Mouse (Mus musculus): ENCODE results near the gene Tnip1. TPM values are rescaled to one million over a fixed set of nuclear protein-coding genes. Genes with fewer than 3 reads are reported as not detected.
A peak's percentile ranks its signal among the peaks of the same experiment; 100 is the strongest.

Gene Tnip1
- polyA plus RNA-seq, 1 experiment from 2014 or later: 19.6 TPM

DNA sequence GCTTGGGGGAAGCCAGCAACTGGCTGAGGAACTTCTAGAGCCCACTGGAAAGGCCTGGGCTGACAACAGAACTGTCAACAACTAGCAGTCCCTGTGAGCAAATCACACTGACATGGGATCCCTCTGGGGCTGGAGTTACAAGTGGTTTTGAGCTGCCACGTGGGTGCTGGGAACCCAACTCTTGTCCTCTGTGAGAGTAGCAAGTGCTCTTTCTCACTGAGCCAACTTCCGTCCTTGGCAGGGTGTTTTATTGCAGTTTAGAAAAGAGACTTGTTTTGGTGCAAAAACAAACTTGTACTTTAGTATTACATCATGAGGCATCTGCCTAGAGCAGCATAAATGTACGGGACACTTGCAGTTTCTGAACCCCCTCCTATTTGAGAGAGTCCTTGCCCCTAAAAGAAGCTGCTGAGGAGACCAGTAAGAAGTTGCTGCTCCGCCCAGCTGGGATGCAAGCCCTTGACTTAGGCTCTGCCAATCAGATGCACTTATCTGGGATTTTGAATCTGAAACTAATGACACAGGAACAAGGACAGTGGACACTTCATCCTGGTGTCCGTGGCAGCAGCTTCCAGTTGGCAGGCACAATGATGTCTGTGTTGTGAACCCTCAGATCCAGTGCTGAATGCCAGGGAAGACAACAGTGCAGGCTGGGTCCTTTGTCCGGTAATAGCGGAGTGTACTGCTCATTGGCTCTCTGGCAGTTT is 90.7 kb downstream of the Tnip1 start:
- ATAC-seq: no peak
- no peak overlapping the region for H3K9ac ChIP-seq (ENCODE audit: low read depth, low read length)
- H3K36me3 ChIP-seq (ENCODE audit: control insufficient read depth, insufficient read depth, low read length): peaks cover 19% of the 10 kb centered on the region
- H3K4me3 ChIP-seq (ENCODE audit: low read length): no peak overlapping the region
- no peaks in the 10 kb centered on the region for H3K9me3 ChIP-seq (ENCODE audit: control insufficient read depth, low read length)
- H3K27ac ChIP-seq (ENCODE audit: low read depth, low read length): no peak overlapping the region
- H3K27me3 ChIP-seq (replicated peaks; ENCODE audit: control insufficient read depth, insufficient read depth, low read length): no peaks in the 10 kb centered on the region
- peaks cover 23% of the 10 kb centered on the region for H3K4me1 ChIP-seq (ENCODE audit: control insufficient read depth, insufficient read depth, low read depth, low read length)
- 71% methylated on average over 7 of the region's 7 CpGs for WGBS
- H3K4me2 ChIP-seq (ENCODE audit: low read length): no peak overlapping the region

DNA sequence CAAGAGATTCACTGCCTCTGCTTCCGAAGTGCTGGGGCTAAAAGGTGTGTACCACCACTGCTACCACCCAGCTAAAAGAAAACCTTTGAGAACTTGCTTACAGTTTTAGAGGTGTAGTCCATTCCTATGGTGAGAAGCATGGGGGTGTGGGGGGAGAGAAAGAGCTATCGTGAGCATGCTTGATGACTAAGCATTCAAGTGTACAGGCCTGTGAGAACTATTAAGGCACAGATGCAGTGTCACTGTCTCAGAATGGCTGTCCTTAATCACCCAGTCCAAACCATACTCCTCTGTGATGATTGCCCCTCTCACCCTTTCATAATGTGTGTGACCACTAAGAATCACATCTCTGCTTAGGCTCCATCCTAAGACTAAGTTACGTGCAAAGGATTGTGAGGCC is 93.4 kb downstream of the Tnip1 start:
- H3K4me1 ChIP-seq (ENCODE audit: control insufficient read depth, insufficient read depth, low read depth, low read length): peaks cover 23% of the 10 kb centered on the region
- H3K27ac ChIP-seq (ENCODE audit: low read depth, low read length): no peak overlapping the region
- no peak for ATAC-seq
- H3K27me3 ChIP-seq (replicated peaks; ENCODE audit: control insufficient read depth, insufficient read depth, low read length): no peaks in the 10 kb centered on the region
- H3K9me3 ChIP-seq (ENCODE audit: control insufficient read depth, low read length): no peaks in the 10 kb centered on the region
- 69% methylated on average over 3 of the region's 3 CpGs for WGBS
- H3K4me2 ChIP-seq (ENCODE audit: low read length): no peak overlapping the region
- H3K9ac ChIP-seq (ENCODE audit: low read depth, low read length): no peak overlapping the region
- peaks cover 19% of the 10 kb centered on the region for H3K36me3 ChIP-seq (ENCODE audit: control insufficient read depth, insufficient read depth, low read length)
- H3K4me3 ChIP-seq (ENCODE audit: low read length): no peak overlapping the region

DNA sequence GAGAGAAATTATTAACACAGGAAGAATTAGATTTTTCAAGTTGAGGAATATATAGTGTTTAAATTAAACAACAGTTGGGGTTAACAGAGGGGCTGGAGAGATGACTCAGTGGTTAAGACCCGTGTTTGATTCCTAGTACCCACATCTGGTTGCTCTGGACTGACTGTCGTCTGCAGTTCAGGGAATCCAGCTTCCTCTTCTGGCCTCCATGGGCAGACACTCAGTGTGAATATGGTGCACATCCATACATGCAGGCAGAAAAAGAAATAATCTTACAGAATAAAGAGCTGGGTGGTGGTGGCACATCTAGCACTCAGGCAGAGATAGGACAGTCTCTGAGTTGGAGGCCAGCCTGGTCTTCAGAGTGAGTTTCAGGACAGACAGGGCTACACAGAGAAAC is 94.3 kb downstream of the Tnip1 start:
- H3K4me3 ChIP-seq (ENCODE audit: low read length): no peak overlapping the region
- 80% methylated on average over 2 of the region's 2 CpGs for WGBS
- no peak overlapping the region; the same call in 1 of the 2 replicates for H3K9ac ChIP-seq (ENCODE audit: low read depth, low read length)
- peaks cover 15% of the 10 kb centered on the region for H3K36me3 ChIP-seq (ENCODE audit: control insufficient read depth, insufficient read depth, low read length)
- no peaks in the 10 kb centered on the region for H3K27me3 ChIP-seq (replicated peaks; ENCODE audit: control insufficient read depth, insufficient read depth, low read length)
- no peaks in the 10 kb centered on the region for H3K9me3 ChIP-seq (ENCODE audit: control insufficient read depth, low read length)
- peaks cover 23% of the 10 kb centered on the region for H3K4me1 ChIP-seq (ENCODE audit: control insufficient read depth, insufficient read depth, low read depth, low read length)
- H3K27ac ChIP-seq (ENCODE audit: low read depth, low read length): no peak overlapping the region
- no peak overlapping the region; the same call in none of the 2 replicates for H3K4me2 ChIP-seq (ENCODE audit: low read length)
- no peak for ATAC-seq

DNA sequence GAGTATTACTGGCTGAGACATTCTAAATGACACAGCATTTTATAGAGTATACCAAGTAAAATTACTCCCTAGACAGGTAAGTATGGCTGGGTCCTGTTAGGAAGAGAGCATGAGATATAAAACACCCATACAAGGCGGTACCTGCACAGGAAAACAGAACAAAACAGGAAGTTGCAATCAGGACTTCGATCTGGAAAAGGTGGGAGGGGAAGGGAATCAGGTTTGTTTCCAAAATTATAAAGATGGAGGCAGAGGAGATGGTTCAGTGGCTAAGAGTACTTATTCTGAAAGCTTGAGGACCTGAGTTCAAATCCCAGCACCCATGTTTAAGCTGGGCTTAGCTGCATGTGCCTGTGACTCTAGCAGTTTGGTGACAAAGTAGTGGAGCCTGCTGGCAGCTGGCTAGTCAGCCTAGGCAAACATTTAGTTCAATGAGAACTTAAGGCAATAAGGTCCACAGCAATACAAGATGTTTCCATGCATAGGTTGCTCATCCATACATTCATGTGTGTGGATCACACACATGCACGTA is 94.7 kb downstream of the Tnip1 start:
- Histone ChIP-seq H3K9ac (ENCODE audit: low read depth, low read length) (no peak overlapping the region; the same call in 1 of the 2 replicates), H3K36me3 (ENCODE audit: control insufficient read depth, insufficient read depth, low read length) (peaks cover 14% of the 10 kb centered on the region), H3K9me3 (ENCODE audit: control insufficient read depth, low read length) (no peaks in the 10 kb centered on the region), H3K27ac (ENCODE audit: low read depth, low read length) (no peak overlapping the region), H3K27me3 (replicated peaks; ENCODE audit: control insufficient read depth, insufficient read depth, low read length) (no peaks in the 10 kb centered on the region), H3K4me1 (ENCODE audit: control insufficient read depth, insufficient read depth, low read depth, low read length) (peaks cover 23% of the 10 kb centered on the region), H3K4me3 (ENCODE audit: low read length) (peak overlapping the region; percentile 93), H3K4me2 (ENCODE audit: low read length) (peak overlapping the region; percentile 69)
- ATAC-seq: no peak
- 90% methylated on average over 3 of the region's 3 CpGs for WGBS

DNA sequence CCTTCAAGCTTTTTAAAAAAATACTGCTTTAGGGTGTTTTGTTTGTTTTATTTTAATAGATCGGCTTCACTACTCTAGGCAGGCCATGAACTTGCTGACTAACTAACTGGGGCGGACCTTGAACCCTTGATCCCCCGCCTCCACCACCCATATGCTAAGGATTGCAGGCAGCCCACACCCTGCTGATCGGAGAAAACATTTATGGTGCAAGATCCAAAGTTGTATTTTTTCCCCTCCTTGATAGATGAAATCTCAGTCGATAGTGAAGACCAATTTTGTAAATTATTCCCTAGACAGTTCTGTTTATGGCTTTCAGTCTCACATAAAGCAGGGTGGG is 95.7 kb downstream of the Tnip1 start:
- peak overlapping the region; percentile 93 for H3K4me3 ChIP-seq (ENCODE audit: low read length)
- H3K36me3 ChIP-seq (ENCODE audit: control insufficient read depth, insufficient read depth, low read length): peaks cover 12% of the 10 kb centered on the region
- H3K9ac ChIP-seq (ENCODE audit: low read depth, low read length): peak overlapping the region; percentile 98
- H3K9me3 ChIP-seq (ENCODE audit: control insufficient read depth, low read length): no peaks in the 10 kb centered on the region
- ATAC-seq: 0 out of 2 replicates have a peak, but pooled peaks have one; percentile 21
- peak overlapping the region; percentile 69 for H3K4me2 ChIP-seq (ENCODE audit: low read length)
- H3K27me3 ChIP-seq (replicated peaks; ENCODE audit: control insufficient read depth, insufficient read depth, low read length): no peaks in the 10 kb centered on the region
- H3K4me1 ChIP-seq (ENCODE audit: control insufficient read depth, insufficient read depth, low read depth, low read length): peaks cover 23% of the 10 kb centered on the region
- H3K27ac ChIP-seq (ENCODE audit: low read depth, low read length): peak overlapping the region; percentile 92
- 2% methylated on average over 5 of the region's 5 CpGs for WGBS

DNA sequence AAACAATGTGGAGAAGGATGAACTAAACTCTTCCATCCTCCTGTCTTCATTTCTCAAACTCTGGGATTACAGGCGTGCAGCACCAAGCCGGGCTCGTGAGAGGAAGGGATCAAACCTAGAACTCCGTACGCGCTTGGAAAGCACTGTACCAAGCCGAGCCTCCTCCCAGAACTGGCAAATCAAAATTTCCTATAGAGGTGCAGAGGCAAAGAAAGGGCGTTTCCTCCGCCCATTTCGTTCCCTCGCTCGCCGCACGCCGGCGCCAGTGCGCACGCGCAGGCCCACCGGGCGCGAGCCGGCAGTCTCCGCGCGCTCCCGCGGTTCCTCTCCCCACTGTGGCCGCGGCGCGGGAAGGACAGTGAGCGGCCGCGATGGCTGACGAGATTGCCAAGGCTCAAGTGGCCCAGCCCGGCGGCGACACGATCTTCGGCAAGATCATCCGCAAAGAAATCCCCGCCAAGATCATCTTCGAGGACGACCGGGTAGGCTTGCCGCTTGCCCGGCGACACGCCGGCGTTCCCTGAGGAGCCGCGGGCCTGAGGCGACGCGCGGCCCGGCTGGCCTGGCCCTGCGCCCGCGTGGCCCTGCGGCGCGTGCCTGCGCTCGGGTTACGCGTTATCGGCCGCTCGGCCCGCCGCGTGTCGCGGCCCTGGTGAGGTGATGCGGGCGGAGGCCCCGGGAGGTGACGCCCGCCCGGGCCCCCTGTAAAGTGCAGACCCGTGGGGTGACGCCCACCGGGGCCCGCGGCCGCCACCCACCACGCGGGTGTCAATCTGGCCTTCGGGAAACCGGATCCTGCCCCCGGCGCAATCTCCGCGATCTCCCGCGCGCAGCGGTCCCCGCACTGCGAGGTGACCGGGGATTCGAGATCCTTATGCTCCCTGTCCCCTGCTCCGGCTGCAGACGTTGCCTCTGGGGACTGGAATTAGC is 96.3 kb downstream of the Tnip1 start, which contains the start of gene Hint1:
Gene Hint1 (plus strand): TSS at position 265 of the 930 bp plus-strand sequence.
- Histone ChIP-seq H3K9ac (ENCODE audit: low read depth, low read length) (peak within 1 kb of the TSS; percentile 98), H3K4me3 (ENCODE audit: low read length) (peak within 1 kb of the TSS; percentile 93), H3K4me2 (ENCODE audit: low read length) (peak within 1 kb of the TSS; percentile 69), H3K36me3 (ENCODE audit: control insufficient read depth, insufficient read depth, low read length) (peaks cover 6% of the 10 kb centered on the region), H3K4me1 (ENCODE audit: control insufficient read depth, insufficient read depth, low read depth, low read length) (peaks cover 23% of the 10 kb centered on the region), H3K27ac (ENCODE audit: low read depth, low read length) (peak within 1 kb of the TSS; percentile 92), H3K27me3 (replicated peaks; ENCODE audit: control insufficient read depth, insufficient read depth, low read length) (no peaks in the 10 kb centered on the region), H3K9me3 (ENCODE audit: control insufficient read depth, low read length) (no peaks in the 10 kb centered on the region)
- ATAC-seq: peak; percentile 85
- under 1% methylated on average over 84 of the region's 107 CpGs for WGBS

DNA sequence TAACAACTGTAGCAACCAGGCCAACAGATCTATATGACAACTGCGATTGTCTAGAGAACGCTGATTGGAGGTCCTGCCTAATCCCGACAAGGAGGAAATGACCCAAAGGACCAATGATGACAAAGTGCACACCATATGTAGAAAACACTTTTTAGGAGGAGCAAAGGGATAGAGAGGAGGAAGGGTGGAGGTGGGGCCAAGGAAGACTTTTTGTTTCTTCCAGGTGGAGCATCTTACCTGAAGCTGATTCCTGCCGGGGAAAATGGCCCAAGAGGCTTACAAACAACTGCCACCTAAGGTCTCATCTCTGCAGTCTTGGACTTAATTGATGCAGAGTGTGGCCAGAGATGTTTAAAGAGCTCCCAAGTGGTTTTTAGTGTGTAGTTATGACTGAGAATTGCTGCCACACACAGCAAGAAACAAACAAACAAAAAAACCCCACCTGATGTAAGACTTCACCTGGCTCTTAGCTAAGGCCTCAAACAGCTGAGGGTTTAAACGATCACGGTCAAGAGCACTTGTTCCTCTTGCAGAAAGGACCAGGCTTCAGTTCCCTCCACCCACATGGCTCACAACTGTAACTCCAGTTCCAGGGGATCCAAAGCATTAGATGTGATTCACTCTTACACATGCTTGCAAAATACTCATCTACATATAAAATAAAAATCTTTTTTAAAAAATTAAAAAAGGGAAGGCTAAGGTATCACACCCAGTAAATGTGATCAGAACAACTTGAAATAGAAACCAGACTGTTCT is 97.2 kb downstream of the Tnip1 start:
- Histone ChIP-seq H3K4me3 (ENCODE audit: low read length) (peak overlapping the region; percentile 93), H3K9me3 (ENCODE audit: control insufficient read depth, low read length) (no peaks in the 10 kb centered on the region), H3K36me3 (ENCODE audit: control insufficient read depth, insufficient read depth, low read length) (peaks cover 2% of the 10 kb centered on the region; the same call in 1 of the 2 replicates), H3K27me3 (replicated peaks; ENCODE audit: control insufficient read depth, insufficient read depth, low read length) (no peaks in the 10 kb centered on the region), H3K4me2 (ENCODE audit: low read length) (peak overlapping the region; percentile 69), H3K27ac (ENCODE audit: low read depth, low read length) (peak overlapping the region; percentile 92), H3K4me1 (ENCODE audit: control insufficient read depth, insufficient read depth, low read depth, low read length) (peaks cover 23% of the 10 kb centered on the region), H3K9ac (ENCODE audit: low read depth, low read length) (peak overlapping the region; percentile 98; the same call in 1 of the 2 replicates)
- WGBS: 77% methylated on average over 6 of the region's 6 CpGs
- no peak for ATAC-seq

DNA sequence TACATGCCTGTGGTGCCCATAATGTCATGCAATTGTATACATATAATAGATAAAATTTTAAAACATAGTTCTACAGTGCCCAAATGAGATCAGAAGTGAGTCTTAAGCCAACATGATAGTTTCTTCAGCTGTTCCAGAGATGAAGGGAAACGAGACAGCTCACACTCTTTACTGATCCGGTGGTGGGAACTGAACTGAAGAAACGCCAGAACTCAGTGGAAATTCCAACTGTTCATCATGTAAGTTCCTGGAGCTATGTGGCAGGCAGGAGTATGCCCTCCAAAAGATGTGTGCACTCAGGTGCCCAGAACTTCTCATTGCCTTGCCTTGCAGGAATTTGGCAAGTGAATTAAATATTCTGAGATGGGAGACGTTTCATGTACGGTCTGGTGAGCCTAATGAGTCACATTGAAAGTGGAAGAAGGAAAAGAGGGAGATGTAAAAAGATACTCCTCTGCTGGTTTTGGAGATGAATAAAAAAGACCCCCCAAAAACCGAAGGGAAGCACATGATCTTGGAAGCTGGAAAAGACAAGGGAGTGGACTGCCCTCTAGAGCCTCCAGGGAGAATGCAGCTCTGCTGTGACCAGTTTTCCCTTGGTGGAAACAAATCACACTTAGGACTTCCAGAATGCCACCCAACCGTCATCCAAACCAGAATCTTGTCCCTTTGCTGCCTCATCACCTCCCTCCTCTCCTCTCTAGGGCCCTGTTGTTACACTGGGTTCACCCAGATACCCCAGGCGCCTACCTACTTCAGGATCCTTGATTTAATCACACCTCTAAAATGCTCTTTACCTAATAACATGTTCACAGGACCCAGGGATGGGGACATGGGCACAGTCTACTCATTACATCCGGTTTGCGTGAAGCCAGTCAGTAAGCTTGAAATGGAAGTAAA is 99.8 kb downstream of the Tnip1 start:
- ATAC-seq: no peak
- Histone ChIP-seq H3K4me2 (ENCODE audit: low read length) (0 out of 2 replicates have a peak overlapping the region, but pooled peaks have one; percentile 6), H3K9ac (ENCODE audit: low read depth, low read length) (no peak overlapping the region), H3K27ac (ENCODE audit: low read depth, low read length) (no peak overlapping the region), H3K9me3 (ENCODE audit: control insufficient read depth, low read length) (no peaks in the 10 kb centered on the region), H3K27me3 (replicated peaks; ENCODE audit: control insufficient read depth, insufficient read depth, low read length) (no peaks in the 10 kb centered on the region), H3K36me3 (ENCODE audit: control insufficient read depth, insufficient read depth, low read length) (no peaks in the 10 kb centered on the region), H3K4me3 (ENCODE audit: low read length) (no peak overlapping the region), H3K4me1 (ENCODE audit: control insufficient read depth, insufficient read depth, low read depth, low read length) (peaks cover 12% of the 10 kb centered on the region)
- 38% methylated on average over 10 of the region's 10 CpGs for WGBS

Measured in hindbrain, embryonic 16.5 days (tissue).